Mouse (Mus musculus) forebrain, embryonic 13.5 days (tissue): ENCODE data around the gene Mprip. TPM values are rescaled to one million over a fixed set of nuclear protein-coding genes. Genes with fewer than 3 reads are reported as not detected.

Source experiments
- ATAC-seq: fragments of 200-750 bp; cut with Nextera tagmentation; 2 replicates; pipeline ENCODE4 v1.8.0; 2017
- H3K27ac ChIP-seq: fragments of 300-500 bp; sonication (generic); 2 replicates; pipeline ENCODE4 v1.5.1; 2015; ENCODE audit warnings: inconsistent platforms, mild to moderate bottlenecking, moderate library complexity
- H3K27me3 ChIP-seq: fragments of 300-500 bp; sonication (generic); 2 replicates; pipeline ENCODE4 v1.6.1; 2015; ENCODE audit warnings: mild to moderate bottlenecking, inconsistent platforms
- H3K36me3 ChIP-seq: fragments of 300-500 bp; sonication (generic); 2 replicates; pipeline ENCODE4 v1.6.1; 2015; ENCODE audit warnings: mild to moderate bottlenecking, inconsistent platforms; ENCODE audit not compliant: poor library complexity, severe bottlenecking
- H3K4me1 ChIP-seq: fragments of 300-500 bp; sonication (generic); 2 replicates; pipeline ENCODE4 v1.6.1; 2015; ENCODE audit warnings: inconsistent platforms
- H3K4me2 ChIP-seq: fragments of 300-500 bp; sonication (generic); 2 replicates; pipeline ENCODE4 v1.6.1; 2015; ENCODE audit warnings: inconsistent platforms, mild to moderate bottlenecking, moderate library complexity
- H3K4me3 ChIP-seq: fragments of 300-500 bp; sonication (generic); 2 replicates; pipeline ENCODE4 v1.5.1; 2015; ENCODE audit warnings: mild to moderate bottlenecking, inconsistent platforms
- H3K9ac ChIP-seq: fragments of 300-500 bp; sonication (generic); 2 replicates; pipeline ENCODE4 v1.6.1; 2015; ENCODE audit warnings: mild to moderate bottlenecking, inconsistent platforms
- H3K9me3 ChIP-seq: fragments of 300-500 bp; sonication (generic); replicated peaks from 2 replicates; pipeline ENCODE4 v1.6.1; 2016; ENCODE audit warnings: inconsistent platforms
- WGBS: fragments of 180-500 bp; shearing (Covaris S2); methylation state at CpG from one replicate; pipeline ENCODE4 v1.1.7; 2015; 5-methylcytosine and 5-hydroxymethylcytosine counted together
- polyA plus RNA-seq: library from polyadenylated mRNA; unstranded; fragments of >200 nt; fragmentation: Nextera tagmentation; extraction: Ambion mirVana; gene quantifications from 2 replicates; pipeline ENCODE4 v1.2.1, GENCODE M21; 2015

The Mprip gene
- polyA plus RNA-seq, 1 experiment from 2014 or later, result 37.1 TPM

DNA sequence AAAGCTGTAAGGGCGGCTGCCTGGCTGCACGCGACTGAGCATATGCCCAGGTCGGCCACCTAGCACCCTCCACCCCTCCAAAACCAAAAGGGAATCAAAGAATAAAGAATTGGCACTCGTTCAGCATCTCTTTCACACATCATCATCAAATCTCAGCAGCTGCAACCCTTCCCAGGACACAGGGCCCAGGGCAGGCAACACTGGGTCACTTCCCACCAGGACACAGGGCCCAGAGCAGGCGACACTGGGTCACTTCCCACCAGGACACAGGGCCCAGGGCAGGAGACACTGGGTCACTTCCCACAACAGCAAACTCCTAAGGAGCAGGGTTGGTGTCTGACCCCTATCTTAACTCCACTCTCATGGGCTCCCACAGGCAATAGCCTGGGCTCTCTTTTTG is 132.3 kb downstream of the Mprip start:
- no peak overlapping the region for H3K9ac ChIP-seq
- no peak overlapping the region for H3K27ac ChIP-seq
- 93% methylated on average over 6 of the region's 6 CpGs for whole genome bisulfite sequencing
- H3K4me2 ChIP-seq, result no peak overlapping the region
- H3K9me3 ChIP-seq, result no peaks in the 10 kb centered on the region
- peaks cover 75% of the 10 kb centered on the region for H3K36me3 ChIP-seq
- no peak overlapping the region for H3K4me3 ChIP-seq
- no peaks in the 10 kb centered on the region for H3K4me1 ChIP-seq
- no peak for ATAC-seq
- H3K27me3 ChIP-seq, result 0 out of 2 replicates have a peak, but pooled peaks cover 2% of the 10 kb centered on the region

DNA sequence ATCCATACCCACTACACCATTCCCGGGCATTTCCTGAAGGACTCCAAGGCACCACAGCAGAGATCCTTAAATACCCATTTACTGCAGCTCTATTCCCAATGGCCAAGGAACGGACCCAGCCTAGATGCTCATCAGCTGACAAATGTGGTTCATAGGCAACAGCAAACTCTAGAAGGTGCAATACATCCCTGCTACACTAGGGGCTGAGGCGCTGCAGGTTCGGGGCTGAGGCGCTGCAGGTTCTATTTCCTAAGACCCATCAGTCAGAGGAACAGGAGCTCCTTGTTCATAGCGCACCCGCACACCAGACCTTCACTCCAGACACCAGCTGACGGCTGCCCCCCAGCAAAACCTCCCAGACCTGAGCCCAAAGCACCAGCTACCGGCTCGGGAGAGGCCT is 139.3 kb downstream of the Mprip start:
- ATAC-seq, result no peak
- WGBS, result 94% methylated on average over 10 of the region's 10 CpGs

DNA sequence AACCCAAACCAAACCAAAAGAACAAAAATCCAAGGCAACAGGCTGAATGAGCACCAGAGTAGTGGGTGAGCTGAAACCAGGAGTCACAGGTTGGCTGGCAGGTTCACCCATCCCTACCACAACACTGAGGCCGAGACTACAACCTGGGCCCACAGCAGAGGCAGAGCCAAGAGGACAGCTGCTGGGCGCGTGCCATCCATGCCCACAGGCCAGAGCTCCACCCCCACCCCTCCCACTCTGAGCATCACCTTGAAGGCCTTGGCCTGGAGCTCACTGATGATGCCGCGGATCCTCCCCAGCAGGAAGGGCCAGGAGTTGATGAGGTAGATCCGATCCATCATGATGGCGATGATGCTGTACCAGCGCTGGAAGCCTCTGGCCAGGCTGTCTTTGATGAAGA is 140.8 kb downstream of the Mprip start:
- Histone ChIP-seq H3K4me2 (no peak overlapping the region), H3K9ac (no peak overlapping the region), H3K4me1 (no peaks in the 10 kb centered on the region), H3K27ac (no peak overlapping the region), H3K36me3 (peaks cover 100% of the 10 kb centered on the region), H3K9me3 (no peaks in the 10 kb centered on the region), H3K4me3 (no peak overlapping the region), H3K27me3 (no peaks in the 10 kb centered on the region)
- WGBS, result 97% methylated on average over 8 of the region's 8 CpGs
- no peak for ATAC-seq

More for the DNA sequence above, 139.3 kb downstream of the Mprip start:
- Histone ChIP-seq H3K9me3 (no peaks in the 10 kb centered on the region), H3K9ac (no peak overlapping the region), H3K36me3 (peaks cover 100% of the 10 kb centered on the region), H3K4me3 (no peak overlapping the region), H3K4me2 (no peak overlapping the region), H3K27ac (no peak overlapping the region), H3K27me3 (no peaks in the 10 kb centered on the region), H3K4me1 (no peaks in the 10 kb centered on the region)

DNA sequence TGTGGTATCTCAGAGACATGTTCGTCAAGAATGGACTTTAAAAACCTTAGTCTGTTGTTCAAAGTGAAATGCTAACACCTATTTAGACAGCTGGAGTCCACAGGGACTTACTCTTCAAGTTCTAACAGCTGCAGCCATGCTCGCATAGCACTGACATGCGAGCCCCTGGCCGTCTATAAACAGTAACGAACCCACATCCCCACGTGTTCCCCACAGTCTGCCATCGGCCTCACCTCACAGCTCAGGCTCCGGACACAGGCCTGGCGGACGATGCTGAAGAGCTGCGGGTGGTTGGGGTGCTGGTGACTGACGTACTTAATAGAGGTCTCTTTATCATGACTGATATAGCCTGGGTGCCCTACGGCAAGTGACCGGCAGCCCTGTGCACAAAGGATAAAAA is 142.4 kb downstream of the Mprip start:
- Histone ChIP-seq H3K27me3 (no peaks in the 10 kb centered on the region), H3K36me3 (peaks cover 93% of the 10 kb centered on the region), H3K9ac (no peak overlapping the region), H3K4me1 (peaks cover 4% of the 10 kb centered on the region), H3K27ac (no peak overlapping the region), H3K4me3 (no peak overlapping the region), H3K4me2 (no peak overlapping the region), H3K9me3 (no peaks in the 10 kb centered on the region)
- WGBS, result 91% methylated on average over 14 of the region's 14 CpGs
- ATAC-seq, result no peak

DNA sequence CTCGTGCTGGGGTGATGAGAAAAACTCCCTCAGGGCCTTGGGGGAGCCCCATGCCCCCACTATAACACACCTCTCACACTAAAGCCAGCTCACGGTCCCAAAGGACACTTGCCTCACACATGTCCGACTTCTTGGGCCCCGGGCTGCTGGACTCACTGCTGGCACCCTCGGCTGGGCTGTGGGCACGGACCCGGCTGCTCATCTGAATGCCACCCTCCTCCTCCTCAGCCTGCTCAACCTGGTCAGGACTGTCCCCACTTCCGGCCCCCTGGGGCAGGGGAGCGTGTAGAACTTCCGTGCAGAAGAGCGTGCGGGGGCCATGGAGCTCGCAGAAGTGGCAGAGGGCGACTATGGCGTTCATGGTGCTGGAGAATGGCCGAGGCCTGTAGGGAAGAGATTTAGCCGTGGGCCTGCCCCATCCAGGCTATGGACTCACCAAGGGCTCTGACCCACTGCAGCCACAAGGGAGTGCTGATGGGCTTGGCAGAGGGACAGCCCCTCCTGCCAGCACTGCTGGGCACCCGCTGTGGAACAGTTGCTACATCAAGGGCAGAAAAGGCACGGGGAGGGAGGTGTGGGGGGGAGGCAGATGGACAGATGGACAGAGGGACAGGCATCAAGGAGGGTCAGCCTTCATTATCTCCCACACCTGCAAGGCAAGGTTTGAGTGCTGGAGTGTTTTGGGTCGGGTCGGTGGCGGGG is 143.5 kb downstream of the Mprip start:
- Histone ChIP-seq H3K9ac (no peak overlapping the region), H3K4me2 (no peak overlapping the region), H3K27me3 (no peaks in the 10 kb centered on the region), H3K4me1 (peaks cover 12% of the 10 kb centered on the region), H3K4me3 (no peak overlapping the region), H3K9me3 (no peaks in the 10 kb centered on the region), H3K27ac (no peak overlapping the region), H3K36me3 (peaks cover 83% of the 10 kb centered on the region)
- no peak for ATAC-seq
- WGBS, result 90% methylated on average over 22 of the region's 22 CpGs

DNA sequence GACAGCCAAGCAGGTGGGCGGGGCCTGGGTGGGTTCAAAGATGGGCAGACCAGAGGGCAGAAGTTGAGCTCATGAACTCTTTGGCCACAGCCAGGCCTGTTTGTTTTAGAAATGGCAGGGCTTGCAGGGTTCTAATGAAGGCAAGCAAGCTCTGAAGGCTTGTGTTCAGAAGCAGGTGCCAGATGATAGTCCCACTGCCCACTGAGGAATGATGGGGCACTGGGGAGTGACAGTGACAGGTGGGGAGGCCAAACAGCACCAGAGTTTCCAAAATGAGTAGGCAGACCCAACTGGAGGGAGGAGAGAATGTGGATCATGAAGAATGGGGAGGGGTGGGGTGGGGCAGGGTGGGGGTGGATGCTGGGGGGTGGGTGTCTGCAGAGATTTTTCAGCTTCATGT is 144.2 kb downstream of the Mprip start:
- no peaks in the 10 kb centered on the region for H3K27me3 ChIP-seq
- no peaks in the 10 kb centered on the region for H3K9me3 ChIP-seq
- no peak overlapping the region for H3K27ac ChIP-seq
- ATAC-seq, result no peak
- peaks cover 76% of the 10 kb centered on the region for H3K36me3 ChIP-seq
- no peak overlapping the region for H3K4me3 ChIP-seq
- peaks cover 12% of the 10 kb centered on the region for H3K4me1 ChIP-seq
- H3K9ac ChIP-seq, result no peak overlapping the region
- WGBS, result 84% methylated on average over 1 of the region's 1 CpGs
- no peak overlapping the region for H3K4me2 ChIP-seq

DNA sequence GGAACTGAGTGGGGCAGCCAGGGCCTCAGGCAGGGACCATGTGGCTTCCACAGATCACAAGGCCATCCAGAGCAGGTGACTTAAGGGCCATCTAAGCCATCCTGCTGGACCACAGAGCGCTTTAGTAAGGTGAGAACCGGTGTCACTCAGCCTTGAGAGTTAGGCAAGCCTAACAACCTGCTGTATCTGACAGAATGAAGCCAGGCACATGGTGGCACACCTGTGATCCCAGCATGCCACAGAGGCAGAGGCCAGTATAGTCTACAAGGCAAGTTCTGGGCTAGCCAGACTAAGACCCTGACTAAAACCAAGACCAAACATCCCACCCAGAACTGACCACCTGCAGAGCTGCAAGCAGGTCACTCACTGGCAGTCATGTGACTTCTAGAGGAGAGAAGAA is 144.6 kb downstream of the Mprip start:
- Histone ChIP-seq H3K4me2 (no peak overlapping the region), H3K4me3 (no peak overlapping the region), H3K9me3 (no peaks in the 10 kb centered on the region), H3K27me3 (no peaks in the 10 kb centered on the region), H3K9ac (no peak overlapping the region), H3K36me3 (peaks cover 72% of the 10 kb centered on the region), H3K4me1 (peaks cover 12% of the 10 kb centered on the region), H3K27ac (no peak overlapping the region)
- 100% methylated on average over 2 of the region's 2 CpGs for WGBS
- ATAC-seq, result no peak

DNA sequence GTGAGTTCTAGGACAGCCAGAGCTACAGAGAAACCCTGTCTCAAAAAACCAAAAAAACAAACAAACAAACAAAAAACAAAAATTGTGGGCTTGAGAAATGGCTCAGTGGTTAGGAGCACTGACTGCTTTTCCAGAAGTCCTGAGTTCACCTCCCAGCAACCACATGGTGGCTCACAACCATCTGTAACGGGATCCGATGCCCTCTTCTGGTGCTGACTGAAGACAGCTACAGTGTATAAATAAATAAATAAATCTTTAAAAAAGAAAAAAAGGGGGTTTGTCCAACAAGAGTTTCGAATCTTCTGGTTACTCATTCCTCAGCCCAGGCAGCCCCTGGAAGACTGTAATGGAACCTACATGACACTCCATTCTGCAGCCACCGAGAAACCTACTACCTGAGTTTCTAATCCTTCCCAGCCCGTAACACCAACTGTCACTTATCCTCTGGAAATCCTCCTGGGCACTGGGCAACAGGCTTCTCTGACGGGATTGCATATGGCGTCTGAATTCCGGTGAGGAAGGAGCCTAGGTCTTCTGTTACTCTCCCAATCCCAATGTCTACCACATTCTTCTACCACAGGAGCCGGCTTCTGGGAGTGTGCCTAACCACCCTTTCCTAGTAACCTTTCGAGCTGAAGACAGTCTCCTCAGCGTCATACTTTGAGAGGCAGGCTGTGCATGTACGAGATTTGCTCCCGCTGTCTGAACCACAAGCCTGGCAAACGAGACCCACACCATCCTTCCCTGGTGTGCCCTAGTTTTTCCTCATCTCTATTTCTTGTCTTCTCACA is 147.3 kb downstream of the Mprip start:
- Histone ChIP-seq H3K27me3 (no peaks in the 10 kb centered on the region), H3K27ac (no peak overlapping the region), H3K9ac (peak overlapping the region; percentile 80), H3K9me3 (no peaks in the 10 kb centered on the region), H3K4me1 (peaks cover 12% of the 10 kb centered on the region), H3K4me2 (peak overlapping the region; percentile 88), H3K36me3 (peaks cover 44% of the 10 kb centered on the region), H3K4me3 (peak overlapping the region; percentile 83)
- no peak for ATAC-seq
- 76% methylated on average over 14 of the region's 14 CpGs for WGBS

DNA sequence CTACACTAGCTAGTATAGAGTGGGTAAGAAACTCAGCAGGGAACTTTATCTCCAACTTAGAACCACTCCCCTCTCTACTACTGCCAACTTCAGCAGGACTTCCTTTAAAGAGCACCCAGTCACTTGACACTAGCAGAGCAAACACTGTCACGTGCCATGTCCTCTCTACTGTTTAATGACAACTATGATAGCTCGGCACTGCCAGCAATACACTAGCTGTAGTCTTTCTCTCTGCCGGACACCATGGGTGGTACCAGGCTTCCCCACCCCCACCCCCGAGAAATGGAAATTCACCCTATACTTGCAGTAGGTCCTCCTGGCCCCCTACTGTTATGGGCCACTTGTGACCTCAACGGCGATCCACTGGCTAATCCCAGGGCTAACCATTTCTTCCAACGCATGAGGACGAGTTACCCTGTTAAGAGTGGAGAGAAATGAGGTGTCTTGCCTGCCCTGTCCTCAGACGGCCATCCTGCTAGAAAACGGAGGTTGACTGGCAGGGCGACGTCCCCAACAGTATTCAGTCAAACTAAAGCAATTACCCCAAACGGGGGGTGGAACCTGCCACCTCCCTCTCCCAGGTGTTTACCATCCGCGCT is 148.1 kb downstream of the Mprip start:
- Histone ChIP-seq H3K4me2 (peak overlapping the region; percentile 88), H3K4me1 (peaks cover 12% of the 10 kb centered on the region), H3K27me3 (no peaks in the 10 kb centered on the region), H3K9me3 (no peaks in the 10 kb centered on the region), H3K4me3 (peak overlapping the region; percentile 83), H3K36me3 (peaks cover 36% of the 10 kb centered on the region), H3K27ac (peak overlapping the region; percentile 97), H3K9ac (peak overlapping the region; percentile 80)
- ATAC-seq, result peak; percentile 16
- under 1% methylated on average over 15 of the region's 15 CpGs for WGBS

DNA sequence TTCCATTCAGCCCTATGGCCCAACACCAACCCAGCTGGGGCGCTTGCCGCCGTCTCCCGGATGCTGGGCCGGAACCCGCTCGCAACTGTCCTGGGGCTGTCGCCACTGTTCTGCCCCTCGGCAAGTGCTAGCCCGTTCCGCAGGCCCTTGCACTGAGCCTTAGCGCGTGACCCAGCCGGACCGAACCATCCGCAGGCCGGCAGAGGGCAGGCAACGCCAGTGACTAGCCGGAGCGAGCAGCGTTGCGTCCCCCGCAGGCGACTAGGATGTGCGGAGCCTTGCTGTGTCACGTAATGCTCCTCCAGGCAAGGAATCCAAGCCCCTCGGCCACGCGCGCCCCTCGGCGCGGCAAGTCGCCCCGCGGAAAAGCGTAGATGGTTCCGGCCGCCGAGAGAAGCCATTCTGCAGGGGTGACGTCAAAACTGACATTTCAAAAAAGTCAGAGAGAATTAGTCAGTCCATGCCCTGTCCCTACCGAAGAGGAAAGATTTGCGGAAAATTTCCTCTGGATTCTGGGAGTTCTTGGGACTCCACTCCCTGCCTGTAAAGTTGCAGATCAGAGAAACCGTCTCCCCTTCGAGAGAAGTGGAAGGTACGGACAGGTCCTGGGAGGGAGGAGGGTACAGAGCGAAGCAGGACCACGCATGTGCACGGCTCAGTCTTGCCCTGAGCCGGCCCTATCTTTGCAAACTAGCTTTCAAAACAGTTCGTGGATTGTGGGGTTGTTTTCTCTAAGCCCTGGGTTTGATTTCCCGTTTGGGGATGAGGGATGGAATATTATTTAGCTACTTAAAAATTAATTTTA is 148.8 kb downstream of the Mprip start, which contains the start of gene Flcn:
Gene Flcn, minus strand, starts transcription at position 347 of the 805 bp plus-strand sequence.
- Histone ChIP-seq H3K9ac (peak within 1 kb of the TSS; percentile 80), H3K9me3 (no peaks in the 10 kb centered on the region), H3K4me1 (peaks cover 12% of the 10 kb centered on the region), H3K4me3 (peak within 1 kb of the TSS; percentile 83), H3K4me2 (peak within 1 kb of the TSS; percentile 88), H3K36me3 (peaks cover 29% of the 10 kb centered on the region), H3K27me3 (no peaks in the 10 kb centered on the region), H3K27ac (peak within 1 kb of the TSS; percentile 97)
- WGBS, result under 1% methylated on average over 52 of the region's 52 CpGs
- peak; percentile 98 for ATAC-seq

DNA sequence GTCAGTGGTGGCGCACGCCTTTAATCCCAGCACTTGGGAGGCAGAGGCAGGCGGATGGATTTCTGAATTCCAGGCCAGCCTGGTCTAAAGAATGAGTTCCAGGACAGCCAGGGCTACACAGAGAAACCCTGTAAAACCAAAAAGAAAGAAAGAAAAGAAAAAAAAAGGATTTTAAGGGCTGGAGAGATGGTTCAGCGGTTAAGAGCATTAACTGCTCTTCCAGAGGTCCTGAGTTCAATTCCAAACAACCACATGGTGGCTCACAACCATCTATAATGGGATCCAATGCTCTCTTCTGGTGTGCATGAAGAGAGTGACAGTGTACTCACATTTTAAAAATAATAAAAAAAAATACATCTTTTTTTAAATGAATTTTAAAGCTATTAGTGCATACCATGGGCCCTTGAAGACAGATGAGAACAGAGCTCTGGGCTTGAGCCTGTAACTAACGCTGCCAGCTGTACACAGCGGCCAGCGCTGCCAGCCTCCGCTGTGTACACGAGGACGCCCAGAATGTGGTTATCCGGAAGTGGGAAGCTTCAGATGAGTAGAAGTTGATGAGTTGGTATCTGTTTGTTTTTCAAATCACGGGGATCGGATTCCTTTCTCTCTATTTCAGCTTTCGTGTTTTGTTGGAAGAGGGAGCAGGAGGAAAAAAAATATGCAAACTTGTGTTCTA is 149.5 kb downstream of the Mprip start:
- Histone ChIP-seq H3K9me3 (no peaks in the 10 kb centered on the region), H3K27ac (peak overlapping the region; percentile 97), H3K27me3 (no peaks in the 10 kb centered on the region), H3K4me3 (peak overlapping the region; percentile 83), H3K4me1 (peaks cover 12% of the 10 kb centered on the region), H3K9ac (peak overlapping the region; percentile 80), H3K36me3 (peaks cover 25% of the 10 kb centered on the region), H3K4me2 (peak overlapping the region; percentile 88)
- no peak for ATAC-seq
- WGBS, result 68% methylated on average over 14 of the region's 14 CpGs
